Mouse (Mus musculus) bone marrow, adult 2 months (tissue): Measurements from ENCODE around the gene Syt9.

Experiments
- CTCF ChIP-seq: fragments of 200-500 bp; IDR thresholded peaks from 2 replicates; pipeline ENCODE4 v1.5.1; 2011; ENCODE audit warnings: low read length, control low read depth; ENCODE audit not compliant: control insufficient read depth, insufficient read depth
- POLR2A ChIP-seq: fragments of 200-500 bp; IDR thresholded peaks from 2 replicates; pipeline ENCODE4 v1.6.1; 2011; ENCODE audit warnings: low read depth, mild to moderate bottlenecking, control low read depth, low read length, borderline replicate concordance; ENCODE audit not compliant: control insufficient read depth

GRCm38 (mm10) chr7:107535311-107535710 lies 164.8 kb downstream of the Syt9 start:
- TF ChIP-seq POLR2A (no peak), CTCF (no peak)
